Mouse (Mus musculus) left cerebral cortex, postnatal 14 days (tissue): ENCODE data around the gene Adssl1. TPM values are rescaled to one million over a fixed set of nuclear protein-coding genes. Genes with fewer than 3 reads are reported as not detected.

Experiments
- microRNA-seq, 2 experiments: library from miRNA; unstranded; fragments of <30 nt; microRNA quantifications; one replicate each; pipeline ENCODE4 v1.2.0; 2022
- total RNA-seq, 2 experiments: library from RNA; stranded (reverse); gene quantifications; 2 replicates each; pipeline ENCODE4 v1.2.3; 2021

The Adssl1 gene
- total RNA-seq, 2 experiments from 2014 or later, result 6.5 to 8.4 TPM

Small RNAs within 50 kb of the gene (microRNA-seq; reads per million reads assigned to microRNA genes)
- gene Mir6939, result 0.79 to 4.0 reads per million in 2 experiments

Other genes with a start within 250 kb of the Adssl1 start
- under 1 TPM; 0.33 to 0.44 TPM for gene A530016L24Rik, start 130.6 kb upstream of the Adssl1 start, total RNA-seq
- gene Tmem179, start 103.3 kb upstream of the Adssl1 start, total RNA-seq, result 100 to 1,000 TPM; 138 to 146 TPM
- gene Inf2, start 31.3 kb upstream of the Adssl1 start, total RNA-seq, result 10 to 100 TPM; 70.1 to 84.3 TPM
- gene Siva1, start 24.6 kb downstream of the Adssl1 start, total RNA-seq, result 10 to 100 TPM; 14.5 to 16.8 TPM
- gene Akt1, start 54.8 kb downstream of the Adssl1 start, total RNA-seq, result 100 to 1,000 TPM; 137 to 144 TPM
- under 1 TPM; 0.25 to 0.68 TPM for gene Zbtb42, start 58.8 kb downstream of the Adssl1 start, total RNA-seq
- 100 to 1,000 TPM; 223 to 225 TPM for gene Cep170b, start 100.4 kb downstream of the Adssl1 start, total RNA-seq
- gene Pld4, start 140.6 kb downstream of the Adssl1 start, total RNA-seq, result 10 to 100 TPM in 1 of 2 experiments, 1 to 10 TPM in 1; 9.8 to 11.4 TPM
- gene Ahnak2, start 182.6 kb downstream of the Adssl1 start, total RNA-seq, result 1 to 10 TPM; 8.4 to 8.8 TPM
- gene Clba1, start 188.9 kb downstream of the Adssl1 start, total RNA-seq, result 10 to 100 TPM; 16.7 to 17.0 TPM
- gene Cdca4, start 209.4 kb downstream of the Adssl1 start, total RNA-seq, result 1 to 10 TPM; 9.7 to 9.8 TPM
- not detected for gene Gpr132, start 248.2 kb downstream of the Adssl1 start, total RNA-seq